Mouse (Mus musculus) ES-Bruce4 (cell line): ENCODE data around the gene Fam71e2.

Experiments used
- CTCF ChIP-seq: IDR thresholded peaks from one replicate; pipeline ENCODE4 v1.8.1; 2011; ENCODE audit warnings: low read depth, low read length
- EP300 ChIP-seq: IDR thresholded peaks from 2 replicates; pipeline ENCODE4 v1.6.1; 2011; ENCODE audit warnings: low read depth, low read length; ENCODE audit not compliant: insufficient read depth
- POLR2A ChIP-seq: IDR thresholded peaks from one replicate; pipeline ENCODE4 v1.8.1; 2011; ENCODE audit warnings: low read length; ENCODE audit not compliant: insufficient read depth

- no peak for TF ChIP-seq CTCF
- TF ChIP-seq POLR2A: no peak
- TF ChIP-seq EP300: no peak
Observed at GRCm38 (mm10) chr7:4782130-4782529, 11.0 kb upstream of the Fam71e2 start.
